Mouse (Mus musculus) MEL (cell line): ENCODE data around the gene Ets1.

Experiments
- CTCF ChIP-seq, 3 experiments: IDR thresholded peaks in 2 of 3; conservative IDR thresholded peaks in 1 of 3; 2 replicates each; pipeline ENCODE4 v1.5.1; 2011 to 2012; ENCODE audit warnings: low read length in 3 of 3, low read depth in 2 of 3, mild to moderate bottlenecking in 2 of 3, improper control_type of control experiment in 1 of 3, inconsistent platforms in 1 of 3, mixed read lengths in 1 of 3, moderate library complexity in 1 of 3; ENCODE audit not compliant: control insufficient read depth in 1 of 3, insufficient read depth in 1 of 3, poor library complexity in 1 of 3, severe bottlenecking in 1 of 3
- EP300 ChIP-seq, 2 experiments: IDR thresholded peaks; 2 replicates each; pipeline ENCODE4 v1.6.1; 2011; ENCODE audit warnings: improper control_type of control experiment in 2 of 2, low read length in 2 of 2, low read depth in 1 of 2, mild to moderate bottlenecking in 1 of 2
- MEF2A ChIP-seq: IDR thresholded peaks from 2 replicates; pipeline ENCODE4 v1.6.1; 2014; ENCODE audit warnings: low read depth, mild to moderate bottlenecking, inconsistent platforms, low read length, improper control_type of control experiment; ENCODE audit not compliant: poor library complexity, insufficient replicate concordance, severe bottlenecking; ENCODE audit errors: extremely low read depth
- POLR2A ChIP-seq, 2 experiments: IDR thresholded peaks; 2 replicates each; pipeline ENCODE4 v1.6.1; 2011 to 2012; ENCODE audit warnings: low read length in 2 of 2, mild to moderate bottlenecking in 2 of 2, control low read depth in 1 of 2, improper control_type of control experiment in 1 of 2, low read depth in 1 of 2, moderate library complexity in 1 of 2; ENCODE audit not compliant: control insufficient read depth in 1 of 2, insufficient read depth in 1 of 2, poor library complexity in 1 of 2
- RAD21 ChIP-seq: IDR thresholded peaks from 2 replicates; pipeline ENCODE4 v1.6.1; 2011; ENCODE audit warnings: mild to moderate bottlenecking, low read depth, low read length, improper control_type of control experiment
- SMC3 ChIP-seq: IDR thresholded peaks from 2 replicates; pipeline ENCODE4 v1.6.1; 2011; ENCODE audit warnings: low read depth, low read length, improper control_type of control experiment
- TAL1 ChIP-seq: IDR thresholded peaks from 2 replicates; pipeline ENCODE4 v1.6.1; 2012; ENCODE audit warnings: mild to moderate bottlenecking, inconsistent platforms, low read length, moderate library complexity, mixed read lengths
- USF1 ChIP-seq: IDR thresholded peaks from 2 replicates; pipeline ENCODE4 v1.6.1; 2014; ENCODE audit warnings: low read depth, mild to moderate bottlenecking, inconsistent platforms, low read length, improper control_type of control experiment, moderate library complexity
- USF2 ChIP-seq, 2 experiments: IDR thresholded peaks; 2 replicates each; pipeline ENCODE4 v1.6.1; 2011 to 2012; ENCODE audit warnings: improper control_type of control experiment in 2 of 2, low read length in 2 of 2, borderline replicate concordance in 1 of 2, inconsistent platforms in 1 of 2, low read depth in 1 of 2, mild to moderate bottlenecking in 1 of 2; ENCODE audit not compliant: insufficient read depth in 1 of 2
- ZC3H11A ChIP-seq: IDR thresholded peaks from 2 replicates; pipeline ENCODE4 v1.6.1; 2012; ENCODE audit warnings: low read depth, mild to moderate bottlenecking, inconsistent platforms, low read length, improper control_type of control experiment

GRCm38 (mm10) chr9:32748552-32748951, 112.5 kb downstream of the Ets1 start:
- no peak for TF ChIP-seq CTCF (IDR thresholded peaks at IDR 0.05 in 2 of 3, conservative IDR thresholded peaks at IDR 0.05 in 1 of 3; ENCODE audit: control insufficient read depth in 1 of 3, insufficient read depth in 1 of 3, low read depth in 2 of 3, low read length in 3 of 3, poor library complexity in 1 of 3, severe bottlenecking in 1 of 3)
- no peak for TF ChIP-seq TAL1
- TF ChIP-seq RAD21: no peak
- no peak for TF ChIP-seq SMC3
- TF ChIP-seq USF2 (IDR thresholded peaks at IDR 0.05; ENCODE audit: borderline replicate concordance in 1 of 2, insufficient read depth in 1 of 2, low read depth in 1 of 2, low read length in 2 of 2): no peak
- no peak for TF ChIP-seq MEF2A
- no peak for TF ChIP-seq ZC3H11A
- no peak for TF ChIP-seq POLR2A (IDR thresholded peaks at IDR 0.05; ENCODE audit: control insufficient read depth in 1 of 2, insufficient read depth in 1 of 2, low read depth in 1 of 2, low read length in 2 of 2, poor library complexity in 1 of 2)
- TF ChIP-seq USF1: no peak
- TF ChIP-seq EP300 (IDR thresholded peaks at IDR 0.05; ENCODE audit: low read depth in 1 of 2, low read length in 2 of 2): no peak
